Comparison of ENCODE assay signal across 12 mouse cellular contexts in genomic region chr3:124272465-124273089, GRCm38 (mm10). TPM values are rescaled to one million over a fixed set of nuclear protein-coding genes. Genes with fewer than 3 reads are reported as not detected.
DNase-seq lines count a peak whose midpoint lies in the region; ATAC-seq lines count a peak whose summit lies in the region.
"Had no signal": no experiment of that assay in that cellular context is flagged by ENCODE, and none has a peak within 500 bp of the region (broad histone marks: within the 10 kb centered on the region; RNA-seq: fewer than 3 reads in every experiment).

No protein-coding gene starts in this region.

- H3K9ac ChIP-seq in neural tube, embryonic 13.5 days: no peak overlapping the region
- no peak overlapping the region for H3K9ac ChIP-seq in midbrain, embryonic 12.5 days (replicated peaks)
- H3K9ac ChIP-seq: embryonic facial prominence, embryonic 12.5 days; limb, embryonic 12.5 days had no signal

- WGBS in neural tube, embryonic 13.5 days: 44% methylated on average over 2 of the region's 2 CpGs
- 16% methylated on average over 2 of the region's 2 CpGs for WGBS in midbrain, embryonic 12.5 days

- ATAC-seq in neural tube, embryonic 13.5 days (ENCODE audit: low read depth): peak; percentile 76; the same call in 1 of the 2 replicates
- peak; percentile 91 for ATAC-seq in midbrain, embryonic 12.5 days (ENCODE audit: low FRiP score, low read depth)
- no peak for ATAC-seq in monocyte, adult 5-6 weeks (replicated peaks; ENCODE audit: insufficient number of reproducible peaks, low FRiP score, low TSS enrichment, poor library complexity, severe bottlenecking)

- H3K27me3 ChIP-seq in neural tube, embryonic 13.5 days: no peaks in the 10 kb centered on the region
- no peaks in the 10 kb centered on the region for H3K27me3 ChIP-seq in midbrain, embryonic 12.5 days
- H3K27me3 ChIP-seq: embryonic facial prominence, embryonic 12.5 days; limb, embryonic 12.5 days; megakaryocyte, embryonic 14.5 days had no signal

- H3K4me3 ChIP-seq in neural tube, embryonic 13.5 days: no peak overlapping the region
- no peak overlapping the region for H3K4me3 ChIP-seq in midbrain, embryonic 12.5 days
- H3K4me3 ChIP-seq: embryonic facial prominence, embryonic 12.5 days; limb, embryonic 12.5 days; megakaryocyte, embryonic 14.5 days had no signal

- H3K36me3 ChIP-seq in neural tube, embryonic 13.5 days: no peaks in the 10 kb centered on the region
- H3K36me3 ChIP-seq in midbrain, embryonic 12.5 days: no peaks in the 10 kb centered on the region
- H3K36me3 ChIP-seq: embryonic facial prominence, embryonic 12.5 days; limb, embryonic 12.5 days had no signal

- H3K4me1 ChIP-seq in neural tube, embryonic 13.5 days (replicated peaks): no peaks in the 10 kb centered on the region
- no peaks in the 10 kb centered on the region; the same call in 1 of the 2 replicates for H3K4me1 ChIP-seq in midbrain, embryonic 12.5 days
- H3K4me1 ChIP-seq: embryonic facial prominence, embryonic 12.5 days; limb, embryonic 12.5 days; megakaryocyte, embryonic 14.5 days had no signal

- H3K4me2 ChIP-seq in neural tube, embryonic 13.5 days: no peak overlapping the region
- no peak overlapping the region for H3K4me2 ChIP-seq in midbrain, embryonic 12.5 days (replicated peaks)
- H3K4me2 ChIP-seq: embryonic facial prominence, embryonic 12.5 days; limb, embryonic 12.5 days had no signal

- no peaks in the 10 kb centered on the region for H3K9me3 ChIP-seq in neural tube, embryonic 13.5 days
- H3K9me3 ChIP-seq in midbrain, embryonic 12.5 days: no peaks in the 10 kb centered on the region
- H3K9me3 ChIP-seq: embryonic facial prominence, embryonic 12.5 days; limb, embryonic 12.5 days; megakaryocyte, embryonic 14.5 days had no signal

- no peak overlapping the region for H3K27ac ChIP-seq in neural tube, embryonic 13.5 days (replicated peaks)
- peak overlapping the region; percentile 69 for H3K27ac ChIP-seq in midbrain, embryonic 12.5 days (replicated peaks)
- H3K27ac ChIP-seq: embryonic facial prominence, embryonic 12.5 days; limb, embryonic 12.5 days had no signal

- no peak for DNase-seq in neural tube, embryonic 10.5 days (ENCODE audit: extremely low spot score, low spot score)
- DNase-seq in cerebellum, postnatal 14 days: peak; percentile 66 to 70
- DNase-seq in right cerebral cortex, adult 2 months (ENCODE audit: low spot score in 2 of 2): no peak
- no peak for DNase-seq in gastrocnemius, postnatal 4 days (ENCODE audit: low spot score in 2 of 2)
- DNase-seq: lung, adult 18-20 months; thymus, postnatal 14 days had no signal

RNA-seq across cellular contexts. Expression of gene Tram1l1, which starts 48.1 kb away (rescaled TPM):
- 47.7 TPM in 2 replicates for polyA plus RNA-seq in neural tube, embryonic 13.5 days (2015; fragmentation: Nextera tagmentation; extraction: Ambion mirVana)
- 35.3 and 36.0 TPM in 2 replicates for polyA plus RNA-seq in midbrain, embryonic 12.5 days (2016; fragmentation: Nextera tagmentation; extraction: Ambion mirVana)
- 1 to 10 TPM; 1.0 to 1.6 TPM for total RNA-seq in gastrocnemius, postnatal 4 days (2021)
- not detected in 3 replicates for total RNA-seq in monocyte, adult 5-6 weeks (2017)

Comparison
In these comparisons a context has a peak if more than half of its experiments do, and no peak if none do; other contexts are left out.
1. DNase-seq: peak in cerebellum, postnatal 14 days (2 of 2); none in neural tube, embryonic 10.5 days (single experiment), right cerebral cortex, adult 2 months (0 of 2) and gastrocnemius, postnatal 4 days (0 of 2).